Mouse (Mus musculus) cerebellum, postnatal 36 days (tissue): ENCODE measurements at regions not wholly inside any gene's neighbourhood (a gene's known extent, or its start where the extent isn't known, plus 50 kb on each side); places are given as distances from the start of the nearest gene placed in this dataset.
A peak's percentile ranks its signal among the peaks of the same experiment; 100 is the strongest.

Experiments
- DNase-seq, 2 experiments: peaks; one replicate each; pipeline ENCODE4 v3.0.0; 2021 to 2022; ENCODE audit warnings: mixed read lengths in 2 of 2

- no peak for DNase-seq
Measured at GRCm38 (mm10) chrX:11487876-11488275, 160.3 kb downstream of the H2al1j start.

- no peak for DNase-seq
Measured at GRCm38 (mm10) chrX:11490146-11490693, 162.6 kb downstream of the H2al1j start.

DNA sequence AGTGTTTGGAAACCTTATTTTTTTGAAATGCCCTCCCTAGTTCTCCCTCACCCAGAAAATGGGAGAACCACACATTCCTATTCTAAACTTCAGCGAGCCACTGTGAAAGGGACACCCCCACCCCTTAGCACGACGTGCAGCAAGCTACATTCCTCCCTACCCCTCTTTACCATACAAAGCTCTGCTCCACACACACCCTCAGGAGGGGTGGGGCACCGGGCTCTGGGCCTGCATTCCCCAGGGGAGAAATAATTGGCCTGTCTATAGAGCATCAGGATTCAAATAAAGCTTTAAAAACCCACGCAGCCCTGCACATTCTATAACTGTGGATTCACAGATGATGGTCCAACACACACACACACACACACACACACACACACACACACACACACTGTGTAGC, 163.6 kb downstream of the H2al1j start:
- DNase-seq: no peak

DNA sequence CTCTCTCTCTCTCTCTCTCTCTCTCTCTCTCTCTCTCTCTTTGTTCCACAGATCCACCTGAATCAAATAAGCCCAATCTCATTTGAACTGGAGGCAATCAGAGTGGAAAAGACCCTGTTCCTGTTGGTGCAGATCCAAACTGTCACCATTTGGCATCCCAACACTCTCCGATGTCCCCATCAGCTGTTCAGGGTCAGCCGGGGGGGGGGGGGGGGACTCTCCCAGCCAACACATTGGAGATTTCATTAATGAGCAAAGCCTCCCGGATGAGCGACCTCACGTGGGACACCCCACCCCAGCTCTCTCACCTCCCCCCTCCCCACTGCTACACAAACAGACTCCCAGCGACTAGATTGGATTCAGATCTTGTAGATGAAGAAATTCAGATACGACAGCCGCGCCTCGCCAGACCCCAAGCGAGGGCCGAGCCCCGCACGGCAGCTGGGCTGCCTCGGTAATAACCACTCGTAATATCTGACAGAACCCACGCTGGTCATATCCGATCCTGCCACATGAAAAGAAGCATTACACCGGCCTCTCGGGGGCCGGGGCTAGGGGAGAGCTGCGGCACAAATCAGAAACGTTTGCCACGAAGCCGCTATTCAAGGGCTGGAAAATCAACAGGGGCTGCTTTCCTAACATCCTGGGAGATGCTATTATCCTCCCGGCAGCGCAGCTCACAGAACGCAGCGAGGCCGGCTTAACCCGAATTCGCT, 164.2 kb downstream of the H2al1j start:
- DNase-seq: no peak

DNA sequence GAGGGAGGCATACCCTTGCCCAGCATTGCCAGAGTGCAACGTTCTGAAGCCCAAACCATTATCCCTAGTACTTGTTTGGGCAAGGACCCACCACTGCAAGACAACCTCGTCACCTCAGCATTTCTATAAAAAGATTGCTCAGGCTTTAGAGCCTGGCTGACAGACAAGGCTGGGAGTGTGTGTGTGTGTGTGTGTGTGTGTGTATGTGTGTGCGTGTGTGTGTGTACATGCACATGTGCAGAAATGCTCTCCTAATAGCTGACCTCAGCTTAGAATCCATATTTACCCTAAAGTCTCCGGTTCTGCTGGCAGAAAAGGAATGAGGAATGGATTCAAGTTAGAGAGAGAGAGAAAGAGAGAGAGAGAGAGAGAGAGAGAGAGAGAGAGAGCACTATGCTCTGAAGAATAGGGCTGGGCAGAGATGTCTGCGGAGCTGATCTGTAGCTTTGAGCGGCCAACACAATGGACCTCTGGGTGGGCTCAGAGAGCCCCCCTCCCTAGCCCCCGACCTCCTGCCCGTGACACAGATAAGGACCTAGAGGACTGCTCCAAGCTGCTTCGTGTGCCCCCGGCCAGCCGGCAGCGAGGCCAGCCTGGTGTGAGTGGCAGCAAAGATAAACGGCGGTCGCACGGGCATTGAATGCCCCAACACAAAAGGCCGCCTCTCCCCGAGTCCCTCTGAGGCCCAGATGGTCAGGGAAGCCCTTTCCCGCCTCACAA, 166.1 kb downstream of the H2al1j start:
- peak; percentile 10 to 13 for DNase-seq

GRCm38 (mm10) chrX:11494246-11494630, 166.6 kb downstream of the H2al1j start:
- peak in 1 of 2 experiments; percentile 9 for DNase-seq

GRCm38 (mm10) chrX:11512439-11512838, 184.8 kb downstream of the H2al1j start:
- DNase-seq: no peak

GRCm38 (mm10) chrX:11512928-11513327, 185.3 kb downstream of the H2al1j start:
- no peak for DNase-seq

GRCm38 (mm10) chrX:11523791-11524190, 196.2 kb downstream of the H2al1j start:
- no peak for DNase-seq

DNA sequence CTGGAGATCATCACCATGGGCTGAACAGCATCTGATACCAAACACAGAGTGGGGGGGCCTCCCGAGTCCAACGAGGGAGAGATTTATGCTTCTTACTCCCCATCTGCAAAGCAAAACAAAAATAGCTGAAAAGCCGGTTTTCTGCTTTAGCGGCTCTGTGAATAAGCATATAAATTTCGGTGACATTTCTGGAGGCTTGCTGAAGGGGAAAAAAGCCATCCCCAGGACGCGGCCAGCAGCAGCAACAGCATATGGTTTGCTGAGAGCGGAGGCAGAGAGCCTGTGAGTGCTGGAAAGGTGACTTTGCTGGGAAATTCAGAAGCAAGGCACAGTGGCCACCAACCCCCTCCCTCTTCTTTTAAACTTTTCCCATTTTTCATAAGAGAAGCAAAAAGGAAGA, 197.7 kb downstream of the H2al1j start:
- DNase-seq: no peak

DNA sequence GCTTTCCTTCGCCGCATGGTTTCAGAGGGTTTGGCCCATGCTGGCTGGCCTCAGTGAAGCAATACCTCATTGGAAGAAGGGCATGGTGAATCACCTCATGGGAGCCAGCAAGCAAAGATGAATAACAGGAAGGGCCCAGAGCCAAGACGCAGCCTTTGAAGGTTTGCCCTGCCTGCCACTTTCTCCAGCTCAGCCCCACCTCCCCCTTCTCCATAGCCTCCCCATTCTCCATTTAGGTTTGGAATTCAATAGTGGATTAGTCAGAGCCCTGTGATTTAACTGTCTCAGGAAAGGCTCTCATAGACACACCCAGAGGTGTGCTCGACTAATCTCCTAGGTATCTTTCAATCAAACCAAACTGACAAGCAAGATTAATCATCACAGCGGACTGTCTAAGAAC, 201.0 kb downstream of the H2al1j start:
- DNase-seq: no peak

GRCm38 (mm10) chrX:11529221-11529620, 201.6 kb downstream of the H2al1j start:
- DNase-seq: no peak

DNA sequence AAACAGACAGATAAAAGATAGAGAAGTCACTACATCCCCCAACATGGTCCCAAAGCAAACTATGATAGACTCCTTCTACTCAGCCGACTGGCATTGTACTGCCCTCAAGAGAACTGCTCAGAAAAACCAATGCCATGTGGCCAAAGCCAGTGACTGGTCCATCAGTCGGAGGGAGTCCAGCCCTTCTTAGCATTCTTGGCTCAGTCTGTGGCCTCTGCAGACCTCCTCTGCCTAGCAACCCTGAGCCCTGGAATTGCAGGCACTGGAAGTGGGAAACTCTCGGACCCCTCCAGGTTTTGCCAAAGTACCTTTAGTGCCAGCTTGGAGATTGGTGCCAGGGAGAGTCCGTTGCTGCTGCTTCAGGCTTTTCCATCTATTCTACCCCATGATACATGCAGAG, 205.2 kb downstream of the H2al1j start:
- DNase-seq: no peak

DNA sequence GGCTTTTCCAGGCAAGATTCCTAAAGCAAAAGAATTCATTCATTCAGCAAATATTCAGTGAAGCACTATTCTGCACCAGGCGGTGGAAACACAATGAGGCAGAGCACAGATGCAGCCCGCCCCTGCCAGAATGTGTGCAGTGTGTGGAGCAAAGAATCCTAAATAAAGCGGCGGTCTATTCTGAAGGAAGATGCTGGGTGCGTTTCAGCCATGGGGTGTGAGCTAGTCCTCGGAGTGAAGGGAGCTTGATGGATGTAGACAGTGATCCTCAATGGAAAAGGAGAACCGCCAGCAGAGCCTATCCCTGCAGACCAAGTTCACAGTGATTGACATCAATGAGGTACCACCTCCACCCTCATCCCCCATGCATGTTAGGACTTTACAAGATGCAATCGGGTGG, 206.2 kb downstream of the H2al1j start:
- no peak for DNase-seq

GRCm38 (mm10) chrX:11541011-11541410, 213.4 kb downstream of the H2al1j start:
- DNase-seq: no peak

- DNase-seq: peak in 1 of 2 experiments; percentile 3
Measured at GRCm38 (mm10) chrX:11550164-11550851, 222.7 kb downstream of the H2al1j start.

- no peak for DNase-seq
Measured at GRCm38 (mm10) chrX:11552177-11552576, 224.6 kb downstream of the H2al1j start.

GRCm38 (mm10) chrX:11555035-11555570, 227.5 kb downstream of the H2al1j start:
- DNase-seq: peak in 1 of 2 experiments; percentile 13

GRCm38 (mm10) chrX:11558260-11558659, 230.6 kb downstream of the H2al1j start:
- no peak for DNase-seq

GRCm38 (mm10) chrX:11560550-11561276, 233.1 kb downstream of the H2al1j start:
- DNase-seq: no peak

DNA sequence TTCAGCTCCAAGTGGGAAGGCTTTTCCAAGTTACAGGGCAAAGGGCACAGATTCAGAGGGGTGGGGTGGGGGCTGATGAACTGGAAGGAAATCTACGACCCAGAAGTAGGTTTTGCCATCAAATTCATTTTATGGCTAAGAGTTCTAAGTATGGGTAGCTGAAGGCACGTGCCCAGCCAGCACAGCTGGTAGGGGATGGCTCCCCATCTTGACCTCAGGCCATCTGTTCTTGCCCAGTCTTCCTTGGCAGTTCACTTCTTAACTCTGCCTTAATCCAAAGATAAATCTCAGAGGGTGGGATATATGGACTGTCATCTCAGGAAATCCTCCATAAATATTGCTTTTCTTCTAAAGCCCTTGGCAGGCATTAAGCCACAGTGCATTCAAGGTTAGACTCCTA, 238.3 kb downstream of the H2al1j start:
- DNase-seq: no peak

- DNase-seq: no peak
Measured at GRCm38 (mm10) chrX:11567827-11568226, 240.2 kb downstream of the H2al1j start.

- DNase-seq: no peak
Measured at GRCm38 (mm10) chrX:11568262-11568661, 240.6 kb downstream of the H2al1j start.
